Mouse (Mus musculus) lung, embryonic 15.5 days (tissue): Measurements from ENCODE around the gene Tspan31. TPM values are rescaled to one million over a fixed set of nuclear protein-coding genes. Genes with fewer than 3 reads are reported as not detected.
A peak's percentile ranks its signal among the peaks of the same experiment; 100 is the strongest.

ENCODE experiments used
- ATAC-seq: fragments of 200-750 bp; cut with Nextera tagmentation; 2 replicates; pipeline ENCODE4 v1.8.0; 2017; ENCODE audit warnings: moderate number of reproducible peaks, borderline replicate concordance; ENCODE audit not compliant: low FRiP score, low TSS enrichment; ENCODE audit errors: extremely low read depth
- H3K27ac ChIP-seq: fragments of 300-500 bp; sonication (generic); 2 replicates; pipeline ENCODE4 v1.5.1; 2015; ENCODE audit warnings: moderate library complexity, mild to moderate bottlenecking, inconsistent platforms
- H3K27me3 ChIP-seq: fragments of 300-500 bp; sonication (generic); 2 replicates; pipeline ENCODE4 v1.6.1; 2015; ENCODE audit warnings: inconsistent platforms
- H3K36me3 ChIP-seq: fragments of 300-500 bp; sonication (generic); 2 replicates; pipeline ENCODE4 v1.6.1; 2015; ENCODE audit warnings: inconsistent platforms
- H3K4me1 ChIP-seq: fragments of 300-500 bp; sonication (generic); 2 replicates; pipeline ENCODE4 v1.6.1; 2015; ENCODE audit warnings: inconsistent platforms
- H3K4me2 ChIP-seq: fragments of 300-500 bp; sonication (generic); 2 replicates; pipeline ENCODE4 v1.6.1; 2015; ENCODE audit warnings: inconsistent platforms, mild to moderate bottlenecking, moderate library complexity
- H3K4me3 ChIP-seq: fragments of 300-500 bp; sonication (generic); 2 replicates; pipeline ENCODE4 v1.5.1; 2015; ENCODE audit warnings: mild to moderate bottlenecking, inconsistent platforms
- H3K9ac ChIP-seq: fragments of 300-500 bp; sonication (generic); 2 replicates; pipeline ENCODE4 v1.6.1; 2015; ENCODE audit warnings: inconsistent platforms
- H3K9me3 ChIP-seq: fragments of 300-500 bp; sonication (generic); 2 replicates; pipeline ENCODE4 v1.6.1; 2016; ENCODE audit warnings: inconsistent platforms
- WGBS: fragments of 180-500 bp; shearing (Covaris S2); methylation state at CpG from one replicate; pipeline ENCODE4 v1.1.7; 2015; 5-methylcytosine and 5-hydroxymethylcytosine counted together
- polyA plus RNA-seq: library from polyadenylated mRNA; unstranded; fragments of >200 nt; fragmentation: Nextera tagmentation; extraction: Ambion mirVana; gene quantifications from 2 replicates; pipeline ENCODE4 v1.2.1, GENCODE M21; 2015

The Tspan31 gene
- polyA plus RNA-seq, 1 experiment from 2014 or later = 175 TPM

GRCm38 (mm10) chr10:127033301-127033741, 36.7 kb downstream of the Tspan31 start:
- Histone ChIP-seq H3K4me3 (no peak overlapping the region), H3K27me3 (no peaks in the 10 kb centered on the region), H3K9ac (no peak overlapping the region), H3K27ac (no peak overlapping the region), H3K9me3 (no peaks in the 10 kb centered on the region), H3K36me3 (peaks cover 6% of the 10 kb centered on the region), H3K4me2 (no peak overlapping the region), H3K4me1 (0 out of 2 replicates have a peak, but pooled peaks cover 10% of the 10 kb centered on the region)
- 74% methylated on average over 8 of the region's 8 CpGs for WGBS
- ATAC-seq = no peak

- no peaks in the 10 kb centered on the region for H3K9me3 ChIP-seq
- H3K4me3 ChIP-seq = peak within 1 kb of the TSS; percentile 96
- H3K27ac ChIP-seq = peak within 1 kb of the TSS; percentile 77
- 5% methylated on average over 55 of the region's 56 CpGs for WGBS
- H3K27me3 ChIP-seq = no peaks in the 10 kb centered on the region
- H3K36me3 ChIP-seq = peaks cover 33% of the 10 kb centered on the region
- H3K9ac ChIP-seq = peak within 1 kb of the TSS; percentile 93
- H3K4me1 ChIP-seq = 0 out of 2 replicates have a peak, but pooled peaks cover 10% of the 10 kb centered on the region
- peak; percentile 83; the same call in 1 of the 2 replicates for ATAC-seq
- peak within 1 kb of the TSS; percentile 83 for H3K4me2 ChIP-seq
Observed at GRCm38 (mm10) chr10:127030336-127031296, 39.4 kb downstream of the Tspan31 start, which contains the start of gene Tsfm. TSS of gene Tsfm (minus strand) at chr10:127030840.

- H3K36me3 ChIP-seq = peaks cover 16% of the 10 kb centered on the region
- H3K4me1 ChIP-seq = no peaks in the 10 kb centered on the region
- no peak overlapping the region for H3K27ac ChIP-seq
- WGBS = 58% methylated on average over 16 of the region's 16 CpGs
- no peaks in the 10 kb centered on the region for H3K9me3 ChIP-seq
- no peak for ATAC-seq
- H3K9ac ChIP-seq = no peak overlapping the region
- H3K27me3 ChIP-seq = no peaks in the 10 kb centered on the region
- no peak overlapping the region for H3K4me3 ChIP-seq
- H3K4me2 ChIP-seq = no peak overlapping the region
Observed at GRCm38 (mm10) chr10:127018422-127018821, 51.6 kb downstream of the Tspan31 start.

Other genes with a start within 250 kb of the Tspan31 start
- 16.2 and 18.7 TPM in 2 replicates for gene Atp23, start 168.9 kb downstream of the Tspan31 start, polyA plus RNA-seq
- 68.6 and 73.1 TPM in 2 replicates for gene Ctdsp2, start 91.5 kb downstream of the Tspan31 start, polyA plus RNA-seq
- gene Avil, start 69.6 kb downstream of the Tspan31 start, polyA plus RNA-seq = 0.25 and 0.39 TPM in 2 replicates
- 73.2 and 79.2 TPM in 2 replicates for gene Tsfm, start 39.4 kb downstream of the Tspan31 start, polyA plus RNA-seq
- 45.8 and 49.6 TPM in 2 replicates for gene Mettl1, start 28.9 kb downstream of the Tspan31 start, polyA plus RNA-seq
- gene Eef1akmt3, start 28.8 kb downstream of the Tspan31 start, polyA plus RNA-seq = 0.52 and 0.58 TPM in 2 replicates
- gene Cyp27b1, start 22.0 kb downstream of the Tspan31 start, polyA plus RNA-seq = 0.16 and 0.25 TPM in 2 replicates
- 0.61 and 0.86 TPM in 2 replicates for gene March9, start 10.1 kb downstream of the Tspan31 start, polyA plus RNA-seq
- 1,786 and 1,890 TPM in 2 replicates for gene Cdk4, start 6.7 kb downstream of the Tspan31 start, polyA plus RNA-seq
- 0.05 and 0.07 TPM in 2 replicates for gene Agap2, start 5.0 kb upstream of the Tspan31 start, polyA plus RNA-seq
- 90.1 and 101 TPM in 2 replicates for gene Os9, start 50.9 kb upstream of the Tspan31 start, polyA plus RNA-seq
- gene B4galnt1, start 95.0 kb upstream of the Tspan31 start, polyA plus RNA-seq = 2.8 and 3.6 TPM in 2 replicates
- 0.86 and 0.93 TPM in 2 replicates for gene Slc26a10, start 110.4 kb upstream of the Tspan31 start, polyA plus RNA-seq
- gene Arhgef25, start 119.8 kb upstream of the Tspan31 start, polyA plus RNA-seq = 55.4 and 59.0 TPM in 2 replicates
- 73.9 and 82.6 TPM in 2 replicates for gene Dtx3, start 125.5 kb upstream of the Tspan31 start, polyA plus RNA-seq
- 24.4 and 27.2 TPM in 2 replicates for gene Pip4k2c, start 141.3 kb upstream of the Tspan31 start, polyA plus RNA-seq
- 0.70 and 1.3 TPM in 2 replicates for gene Kif5a, start 193.1 kb upstream of the Tspan31 start, polyA plus RNA-seq
- gene Dctn2, start 196.1 kb upstream of the Tspan31 start, polyA plus RNA-seq = 184 and 189 TPM in 2 replicates
- gene Mbd6, start 218.8 kb upstream of the Tspan31 start, polyA plus RNA-seq = 13.3 and 18.8 TPM in 2 replicates
- 104 and 108 TPM in 2 replicates for gene Mars, start 241.5 kb upstream of the Tspan31 start, polyA plus RNA-seq